Mouse (Mus musculus): ENCODE data around the gene Dnajc3. TPM values are rescaled to one million over a fixed set of nuclear protein-coding genes. Genes with fewer than 3 reads are reported as not detected.
A peak's percentile ranks its signal among the peaks of the same experiment; 100 is the strongest.

Dnajc3 gene
- polyA plus RNA-seq, 1 experiment from 2014 or later: 37.7 TPM

DNA sequence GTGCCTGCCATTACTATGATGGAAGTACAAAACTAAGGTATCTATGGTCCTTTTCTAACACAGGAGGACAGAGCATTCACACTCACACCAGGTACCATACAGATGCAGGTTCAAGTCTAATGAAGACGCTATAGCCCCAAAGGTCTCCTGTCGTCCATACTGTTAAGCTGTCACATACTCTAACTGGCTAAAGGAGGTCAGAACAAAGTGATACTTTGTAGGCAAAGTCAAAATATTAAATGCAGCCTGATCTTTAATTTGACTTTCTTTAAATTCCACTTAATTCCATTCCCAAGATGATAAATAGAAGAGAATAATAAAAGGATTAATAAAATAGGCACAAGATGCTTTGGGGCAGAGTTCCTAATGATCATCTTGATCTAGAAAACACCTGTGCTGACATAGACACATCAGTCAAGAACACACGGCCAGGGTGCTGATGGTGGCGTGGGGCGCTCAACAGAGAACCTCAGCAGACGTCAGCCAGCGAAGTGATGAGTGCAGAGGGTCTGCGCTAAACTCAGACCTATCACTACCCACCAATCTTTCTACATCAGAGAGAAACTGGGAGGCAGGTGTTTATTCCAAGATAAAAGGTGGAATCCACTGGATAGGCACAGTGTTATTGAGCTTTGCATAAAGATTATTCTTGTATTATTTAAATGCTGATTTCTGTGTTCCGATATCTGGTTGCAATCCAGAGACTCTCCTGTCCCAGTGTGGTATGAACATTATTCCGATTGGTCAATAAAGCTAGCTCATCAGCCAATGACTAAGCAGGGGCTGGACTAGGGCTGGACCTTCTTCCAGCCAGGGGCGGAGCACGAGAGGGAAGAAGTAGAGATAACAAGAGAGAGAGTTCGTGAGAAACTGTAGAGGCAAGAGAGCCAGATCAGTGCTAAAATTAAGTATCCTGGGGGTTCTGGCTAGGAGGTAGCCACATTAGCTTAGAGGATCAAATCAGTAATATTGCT, 50.0 kb downstream of the Dnajc3 start:
- H3K4me3 ChIP-seq: peak overlapping the region; percentile 15; the same call in 1 of the 2 replicates
- H3K9ac ChIP-seq: 0 out of 2 replicates have a peak overlapping the region, but pooled peaks have one; percentile 19
- H3K4me1 ChIP-seq: peaks cover 19% of the 10 kb centered on the region
- peak overlapping the region; percentile 58 for H3K4me2 ChIP-seq
- 32% methylated on average over 13 of the region's 13 CpGs for WGBS (ENCODE audit: insufficient replicate concordance)
- ATAC-seq: peak; percentile 98
- H3K36me3 ChIP-seq: peaks cover 3% of the 10 kb centered on the region; the same call in 1 of the 2 replicates
- no peaks in the 10 kb centered on the region for H3K27me3 ChIP-seq (replicated peaks)
- H3K27ac ChIP-seq: no peak overlapping the region
- no peaks in the 10 kb centered on the region for H3K9me3 ChIP-seq (replicated peaks)

DNA sequence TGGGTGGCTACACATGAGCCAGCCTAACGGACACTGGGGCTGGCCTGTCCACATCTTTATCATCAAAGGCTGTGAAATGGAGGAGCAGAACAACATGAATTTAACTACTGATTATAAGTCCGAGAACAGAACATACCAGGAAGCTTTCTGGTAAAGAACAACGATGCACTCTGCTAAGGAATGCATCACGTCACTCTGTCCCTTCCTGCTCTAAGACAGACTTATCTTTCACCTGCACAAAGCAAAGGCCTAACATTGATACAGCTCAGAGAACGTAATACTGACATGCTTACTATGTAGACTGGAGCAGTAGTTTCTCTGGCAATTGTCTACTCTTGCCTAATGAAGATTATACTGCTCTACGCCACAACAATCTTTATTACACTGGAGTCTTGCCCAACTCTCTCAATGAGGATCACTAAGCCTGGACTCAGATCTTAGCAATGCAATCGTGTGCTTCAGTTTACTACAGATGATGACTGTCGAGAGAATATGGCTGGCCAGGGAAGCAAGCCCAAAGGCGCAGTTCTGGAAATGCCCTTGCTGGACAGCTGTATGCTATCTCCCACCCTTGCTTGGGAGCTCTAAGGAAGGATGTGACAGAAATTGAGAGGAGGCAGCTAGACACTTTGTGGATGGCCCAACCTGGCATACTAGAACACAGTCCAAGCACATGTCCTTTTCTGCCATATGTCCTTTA, 57.6 kb downstream of the Dnajc3 start:
- no peak overlapping the region for H3K4me2 ChIP-seq
- 69% methylated on average over 9 of the region's 9 CpGs for WGBS (ENCODE audit: insufficient replicate concordance)
- H3K27me3 ChIP-seq (replicated peaks): no peaks in the 10 kb centered on the region
- no peak for ATAC-seq
- no peak overlapping the region for H3K9ac ChIP-seq
- H3K4me1 ChIP-seq: no peaks in the 10 kb centered on the region
- H3K27ac ChIP-seq: no peak overlapping the region
- H3K36me3 ChIP-seq: peaks cover 12% of the 10 kb centered on the region
- H3K9me3 ChIP-seq (replicated peaks): no peaks in the 10 kb centered on the region
- H3K4me3 ChIP-seq: no peak overlapping the region

GRCm38 (mm10) chr14:119003320-119003719, 65.5 kb downstream of the Dnajc3 start:
- H3K27me3 ChIP-seq (replicated peaks): no peaks in the 10 kb centered on the region
- no peak overlapping the region for H3K4me3 ChIP-seq
- H3K27ac ChIP-seq: no peak overlapping the region
- no peak overlapping the region for H3K4me2 ChIP-seq
- ATAC-seq: no peak
- H3K9ac ChIP-seq: no peak overlapping the region
- peaks cover 10% of the 10 kb centered on the region for H3K4me1 ChIP-seq
- no peaks in the 10 kb centered on the region for H3K9me3 ChIP-seq (replicated peaks)
- peaks cover 7% of the 10 kb centered on the region; the same call in 1 of the 2 replicates for H3K36me3 ChIP-seq

DNA sequence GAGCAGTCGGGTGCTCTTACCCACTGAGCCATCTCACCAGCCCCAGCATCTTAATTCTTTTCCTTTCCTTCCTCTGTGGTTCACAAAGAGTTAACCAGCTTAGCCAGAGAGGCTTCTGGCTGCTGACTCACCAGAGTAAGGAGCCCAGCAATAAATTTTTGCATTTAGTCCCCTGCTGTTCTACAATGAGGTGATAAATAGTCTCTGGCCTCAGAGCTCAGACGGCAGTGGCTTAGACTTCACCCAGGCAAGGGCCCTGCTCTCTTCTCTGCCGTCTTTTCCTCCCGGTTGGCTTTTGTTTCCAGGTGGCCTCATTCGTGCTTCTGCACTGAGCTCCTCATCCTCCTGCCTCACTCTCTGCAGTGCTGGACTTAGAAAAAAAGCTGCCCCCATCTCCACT, 68.1 kb downstream of the Dnajc3 start:
- 15% methylated on average over 5 of the region's 5 CpGs for WGBS (ENCODE audit: insufficient replicate concordance)
- peak overlapping the region; percentile 89 for H3K4me2 ChIP-seq
- H3K36me3 ChIP-seq: peaks cover 4% of the 10 kb centered on the region; the same call in 1 of the 2 replicates
- H3K4me3 ChIP-seq: no peak overlapping the region
- ATAC-seq: no peak
- no peaks in the 10 kb centered on the region for H3K27me3 ChIP-seq (replicated peaks)
- H3K4me1 ChIP-seq: peaks cover 10% of the 10 kb centered on the region
- H3K27ac ChIP-seq: 0 out of 2 replicates have a peak overlapping the region, but pooled peaks have one; percentile 32
- no peak overlapping the region for H3K9ac ChIP-seq
- H3K9me3 ChIP-seq (replicated peaks): no peaks in the 10 kb centered on the region

DNA sequence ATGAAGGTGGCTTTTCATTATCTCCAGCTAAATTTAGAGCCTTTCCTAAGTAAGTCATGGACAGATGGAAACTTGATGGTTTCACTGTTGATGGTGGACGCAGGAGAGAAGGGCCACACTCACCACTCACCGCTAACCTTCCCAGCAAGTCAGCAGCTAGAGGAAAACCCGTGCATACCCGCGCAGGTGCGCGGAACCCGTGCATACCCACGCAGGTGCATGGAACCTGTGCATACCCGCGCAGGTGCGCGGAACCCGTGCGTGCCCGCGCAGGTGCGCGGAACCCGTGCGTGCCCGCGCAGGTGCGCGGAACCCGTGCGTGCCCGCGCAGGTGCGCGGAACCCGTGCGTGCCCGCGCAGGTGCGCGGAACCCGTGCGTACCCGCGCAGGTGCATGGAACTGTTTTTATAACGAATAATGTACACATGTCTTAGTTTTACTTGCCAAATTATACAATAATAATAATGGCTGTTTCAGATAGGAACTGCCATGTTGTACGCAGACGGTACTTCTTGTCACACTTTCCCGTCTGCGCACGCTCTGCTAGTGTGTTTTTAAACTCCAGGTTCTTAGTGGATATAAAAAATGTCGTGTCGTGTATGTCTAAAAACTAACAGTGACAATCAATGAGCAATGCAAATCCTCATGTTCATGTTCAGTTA, 68.8 kb downstream of the Dnajc3 start:
- peak overlapping the region; percentile 63 for H3K9ac ChIP-seq
- H3K36me3 ChIP-seq: no peaks in the 10 kb centered on the region
- H3K4me1 ChIP-seq: peaks cover 10% of the 10 kb centered on the region
- H3K4me3 ChIP-seq: peak overlapping the region; percentile 67
- no peaks in the 10 kb centered on the region for H3K27me3 ChIP-seq (replicated peaks)
- 2% methylated on average over 49 of the region's 49 CpGs for WGBS (ENCODE audit: insufficient replicate concordance)
- ATAC-seq: no peak
- peak overlapping the region; percentile 77 for H3K27ac ChIP-seq
- peak overlapping the region; percentile 89 for H3K4me2 ChIP-seq
- no peaks in the 10 kb centered on the region for H3K9me3 ChIP-seq (replicated peaks)

- peak overlapping the region; percentile 67 for H3K4me3 ChIP-seq
- peak; percentile 100 for ATAC-seq
- H3K9ac ChIP-seq: peak overlapping the region; percentile 63
- WGBS (ENCODE audit: insufficient replicate concordance): 1% methylated on average over 13 of the region's 13 CpGs
- H3K27ac ChIP-seq: peak overlapping the region; percentile 77
- peak overlapping the region; percentile 89 for H3K4me2 ChIP-seq
- peaks cover 10% of the 10 kb centered on the region for H3K4me1 ChIP-seq
- 0 out of 2 replicates have a peak, but pooled peaks cover 4% of the 10 kb centered on the region for H3K36me3 ChIP-seq
- H3K9me3 ChIP-seq (replicated peaks): no peaks in the 10 kb centered on the region
- no peaks in the 10 kb centered on the region for H3K27me3 ChIP-seq (replicated peaks)
These were observed 69.6 kb downstream of the Dnajc3 start for GRCm38 (mm10) chr14:119007103-119007951.

- Histone ChIP-seq H3K27me3 (replicated peaks) (no peaks in the 10 kb centered on the region), H3K9me3 (replicated peaks) (no peaks in the 10 kb centered on the region), H3K27ac (peak overlapping the region; percentile 63), H3K9ac (peak overlapping the region; percentile 54), H3K36me3 (0 out of 2 replicates have a peak, but pooled peaks cover 4% of the 10 kb centered on the region), H3K4me2 (peak overlapping the region; percentile 89), H3K4me3 (peak overlapping the region; percentile 67), H3K4me1 (peaks cover 10% of the 10 kb centered on the region)
- ATAC-seq: no peak
- WGBS (ENCODE audit: insufficient replicate concordance): 43% methylated on average over 7 of the region's 7 CpGs
These were observed 70.3 kb downstream of the Dnajc3 start for GRCm38 (mm10) chr14:119008031-119008590.

GRCm38 (mm10) chr14:119009531-119009930, 71.8 kb downstream of the Dnajc3 start:
- no peak overlapping the region for H3K4me2 ChIP-seq
- peaks cover 10% of the 10 kb centered on the region for H3K4me1 ChIP-seq
- no peak overlapping the region for H3K4me3 ChIP-seq
- no peaks in the 10 kb centered on the region for H3K9me3 ChIP-seq (replicated peaks)
- WGBS (ENCODE audit: insufficient replicate concordance): 86% methylated on average over 2 of the region's 2 CpGs
- 0 out of 2 replicates have a peak, but pooled peaks cover 4% of the 10 kb centered on the region for H3K36me3 ChIP-seq
- no peaks in the 10 kb centered on the region for H3K27me3 ChIP-seq (replicated peaks)
- no peak overlapping the region for H3K9ac ChIP-seq
- no peak overlapping the region for H3K27ac ChIP-seq
- ATAC-seq: no peak

GRCm38 (mm10) chr14:119012607-119013431, 75.0 kb downstream of the Dnajc3 start:
- Histone ChIP-seq H3K27ac (no peak overlapping the region), H3K4me3 (no peak overlapping the region), H3K4me1 (peaks cover 3% of the 10 kb centered on the region; the same call in 1 of the 2 replicates), H3K9ac (no peak overlapping the region), H3K27me3 (replicated peaks) (no peaks in the 10 kb centered on the region), H3K4me2 (peak overlapping the region; percentile 33), H3K9me3 (replicated peaks) (no peaks in the 10 kb centered on the region), H3K36me3 (0 out of 2 replicates have a peak, but pooled peaks cover 4% of the 10 kb centered on the region)
- 66% methylated on average over 23 of the region's 23 CpGs for WGBS (ENCODE audit: insufficient replicate concordance)
- peak; percentile 45 for ATAC-seq

GRCm38 (mm10) chr14:119013549-119013948, 75.8 kb downstream of the Dnajc3 start:
- Histone ChIP-seq H3K36me3 (0 out of 2 replicates have a peak, but pooled peaks cover 4% of the 10 kb centered on the region), H3K27me3 (replicated peaks) (no peaks in the 10 kb centered on the region), H3K4me3 (no peak overlapping the region), H3K9me3 (replicated peaks) (no peaks in the 10 kb centered on the region), H3K9ac (no peak overlapping the region), H3K27ac (no peak overlapping the region), H3K4me1 (no peaks in the 10 kb centered on the region), H3K4me2 (no peak overlapping the region)
- ATAC-seq: no peak
- 71% methylated on average over 12 of the region's 12 CpGs for WGBS (ENCODE audit: insufficient replicate concordance)
